In genomic region chr13:3531692-3532320, GRCm38 (mm10) we compare ENCODE assay signal across 15 mouse cellular contexts. TPM values are rescaled to one million over a fixed set of nuclear protein-coding genes. Genes with fewer than 3 reads are reported as not detected.
DNase-seq lines count a peak whose midpoint lies in the region; ATAC-seq lines count a peak whose summit lies in the region.
"Had no signal": no experiment of that assay in that cellular context is flagged by ENCODE, and none has a peak within 500 bp of the region (broad histone marks: within the 10 kb centered on the region; RNA-seq: fewer than 3 reads in every experiment).

No protein-coding gene starts in this region.

- ATAC-seq in heart, embryonic 12.5 days (ENCODE audit: insufficient number of reproducible peaks, low FRiP score) = peak; percentile 42; the same call in 1 of the 2 replicates
- peak; percentile 35; the same call in 1 of the 2 replicates for ATAC-seq in midbrain, embryonic 13.5 days
- ATAC-seq in midbrain, embryonic 15.5 days (replicated peaks) = no peak
- ATAC-seq in liver, embryonic 11.5 days (replicated peaks; ENCODE audit: low FRiP score) = peak; percentile 55
- ATAC-seq: hindbrain, postnatal 0 days had no signal

- no peaks in the 10 kb centered on the region for H3K36me3 ChIP-seq in heart, embryonic 12.5 days
- H3K36me3 ChIP-seq in midbrain, embryonic 13.5 days = no peaks in the 10 kb centered on the region
- H3K36me3 ChIP-seq in midbrain, embryonic 15.5 days (replicated peaks) = no peaks in the 10 kb centered on the region
- H3K36me3 ChIP-seq in liver, embryonic 11.5 days (ENCODE audit: control insufficient read depth, insufficient read depth, low read length) = no peaks in the 10 kb centered on the region
- H3K36me3 ChIP-seq: embryonic facial prominence, embryonic 13.5 days; limb, embryonic 15.5 days had no signal

- no peak for DNase-seq in heart, postnatal 4 days
- no peak for DNase-seq in liver, embryonic 11.5 days (ENCODE audit: low spot score)
- DNase-seq in yolk sac, embryonic 10.5 days (ENCODE audit: low spot score) = peak; percentile 50
- DNase-seq in right cerebral cortex, postnatal 10 days (ENCODE audit: low spot score in 2 of 2) = no peak
- DNase-seq in urinary bladder, postnatal 25 days (ENCODE audit: low spot score) = no peak
- DNase-seq: B cell, adult 2 months; cerebellum, adult 8-10 months; layer of hippocampus, adult 9-11 months had no signal

- no peaks in the 10 kb centered on the region for H3K27me3 ChIP-seq in heart, embryonic 12.5 days (replicated peaks)
- no peaks in the 10 kb centered on the region for H3K27me3 ChIP-seq in midbrain, embryonic 13.5 days
- H3K27me3 ChIP-seq in midbrain, embryonic 15.5 days (replicated peaks) = no peaks in the 10 kb centered on the region
- no peaks in the 10 kb centered on the region for H3K27me3 ChIP-seq in liver, embryonic 11.5 days (replicated peaks; ENCODE audit: control insufficient read depth, insufficient read depth, low read length)
- H3K27me3 ChIP-seq: embryonic facial prominence, embryonic 13.5 days; limb, embryonic 15.5 days had no signal

- H3K4me3 ChIP-seq in heart, embryonic 12.5 days = no peak overlapping the region
- H3K4me3 ChIP-seq in midbrain, embryonic 13.5 days (replicated peaks) = no peak overlapping the region
- no peak overlapping the region for H3K4me3 ChIP-seq in midbrain, embryonic 15.5 days
- H3K4me3 ChIP-seq in liver, embryonic 11.5 days (ENCODE audit: low read depth, low read length) = no peak overlapping the region
- H3K4me3 ChIP-seq: embryonic facial prominence, embryonic 13.5 days; limb, embryonic 15.5 days had no signal

- H3K27ac ChIP-seq in heart, embryonic 12.5 days (ENCODE audit: poor library complexity, severe bottlenecking) = no peak overlapping the region
- no peak overlapping the region for H3K27ac ChIP-seq in midbrain, embryonic 13.5 days
- H3K27ac ChIP-seq in midbrain, embryonic 15.5 days = no peak overlapping the region
- no peak overlapping the region for H3K27ac ChIP-seq in liver, embryonic 11.5 days (ENCODE audit: low read depth, low read length)
- H3K27ac ChIP-seq: embryonic facial prominence, embryonic 13.5 days; hindbrain, postnatal 0 days; limb, embryonic 15.5 days had no signal

- H3K9me3 ChIP-seq in heart, embryonic 12.5 days (replicated peaks) = peaks cover 4% of the 10 kb centered on the region; the same call in 1 of the 2 replicates
- no peaks in the 10 kb centered on the region for H3K9me3 ChIP-seq in midbrain, embryonic 13.5 days
- no peaks in the 10 kb centered on the region for H3K9me3 ChIP-seq in midbrain, embryonic 15.5 days
- H3K9me3 ChIP-seq in liver, embryonic 11.5 days (ENCODE audit: control insufficient read depth, low read length) = no peaks in the 10 kb centered on the region
- H3K9me3 ChIP-seq: limb, embryonic 15.5 days had no signal

- H3K4me2 ChIP-seq in heart, embryonic 12.5 days = peak overlapping the region; percentile 32; the same call in 1 of the 2 replicates
- H3K4me2 ChIP-seq in midbrain, embryonic 13.5 days (replicated peaks) = no peak overlapping the region
- H3K4me2 ChIP-seq in midbrain, embryonic 15.5 days = no peak overlapping the region
- no peak overlapping the region for H3K4me2 ChIP-seq in liver, embryonic 11.5 days
- H3K4me2 ChIP-seq: embryonic facial prominence, embryonic 13.5 days; heart, embryonic 11.5 days; limb, embryonic 15.5 days had no signal

- no peak overlapping the region for H3K9ac ChIP-seq in heart, embryonic 12.5 days
- H3K9ac ChIP-seq in midbrain, embryonic 13.5 days (replicated peaks) = no peak overlapping the region
- no peak overlapping the region for H3K9ac ChIP-seq in midbrain, embryonic 15.5 days
- no peak overlapping the region for H3K9ac ChIP-seq in liver, embryonic 11.5 days (ENCODE audit: low read depth, low read length)
- H3K9ac ChIP-seq: embryonic facial prominence, embryonic 13.5 days; limb, embryonic 15.5 days had no signal

- 59% methylated on average over 10 of the region's 10 CpGs for WGBS in heart, embryonic 12.5 days
- 72% methylated on average over 10 of the region's 10 CpGs for WGBS in midbrain, embryonic 13.5 days
- WGBS in midbrain, embryonic 15.5 days = 66% methylated on average over 10 of the region's 10 CpGs
- 60% methylated on average over 10 of the region's 10 CpGs for WGBS in liver, embryonic 11.5 days

- 0 out of 2 replicates have a peak, but pooled peaks cover 2% of the 10 kb centered on the region for H3K4me1 ChIP-seq in heart, embryonic 12.5 days (replicated peaks)
- peaks cover 6% of the 10 kb centered on the region; the same call in 1 of the 2 replicates for H3K4me1 ChIP-seq in midbrain, embryonic 13.5 days (replicated peaks)
- H3K4me1 ChIP-seq in midbrain, embryonic 15.5 days = peaks cover 2% of the 10 kb centered on the region; the same call in 1 of the 2 replicates
- no peaks in the 10 kb centered on the region for H3K4me1 ChIP-seq in liver, embryonic 11.5 days (replicated peaks; ENCODE audit: control insufficient read depth, insufficient read depth, low read length)

RNA-seq across cellular contexts. Expression of gene Gdi2, which starts 6.1 kb away (rescaled TPM):
- 333 and 345 TPM in 2 replicates for polyA plus RNA-seq in heart, embryonic 12.5 days (2016; fragmentation: Nextera tagmentation; extraction: Ambion mirVana)
- total RNA-seq in heart, postnatal 4 days (2021) = 100 to 1,000 TPM; 314 to 323 TPM
- 435 and 460 TPM in 2 replicates for polyA plus RNA-seq in midbrain, embryonic 13.5 days (2015; fragmentation: Nextera tagmentation; extraction: Ambion mirVana)
- polyA plus RNA-seq in midbrain, embryonic 15.5 days (2015; fragmentation: Nextera tagmentation; extraction: Ambion mirVana) = 386 and 388 TPM in 2 replicates
- polyA plus RNA-seq in liver, embryonic 11.5 days (2014; fragmentation: Nextera tagmentation; extraction: Ambion mirVana) = 354 and 364 TPM in 2 replicates
